Mouse (Mus musculus): ENCODE measurements at regions not wholly inside any gene's neighbourhood (a gene's known extent, or its start where the extent isn't known, plus 50 kb on each side); places are given as distances from the start of the nearest gene placed in this dataset.

DNA sequence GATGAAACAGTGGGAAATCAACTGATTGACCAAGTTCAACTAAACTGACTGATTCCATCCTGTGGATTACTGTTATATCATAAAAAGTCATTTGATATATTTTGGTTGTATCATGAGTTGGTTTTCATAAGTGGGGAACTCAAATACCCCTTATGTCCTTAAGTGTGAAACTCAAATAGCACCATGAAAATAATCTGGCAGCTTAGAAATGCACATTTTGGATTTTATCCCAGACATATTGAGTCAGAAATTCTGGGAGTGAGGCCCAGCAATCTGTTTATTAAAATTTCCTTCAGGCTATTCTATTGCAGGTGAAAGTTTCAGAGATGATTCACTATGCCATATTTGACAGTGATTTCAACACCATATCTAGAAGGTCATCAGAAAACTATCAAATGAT is 1573.7 kb downstream of the Pcdh9 start:
- peak; percentile 4 for DNase-seq (ENCODE audit: low spot score in 2 of 2)

GRCm38 (mm10) chr14:92303940-92304339 is 1586.5 kb downstream of the Pcdh9 start:
- no peak for DNase-seq (ENCODE audit: low spot score in 2 of 2)

DNA sequence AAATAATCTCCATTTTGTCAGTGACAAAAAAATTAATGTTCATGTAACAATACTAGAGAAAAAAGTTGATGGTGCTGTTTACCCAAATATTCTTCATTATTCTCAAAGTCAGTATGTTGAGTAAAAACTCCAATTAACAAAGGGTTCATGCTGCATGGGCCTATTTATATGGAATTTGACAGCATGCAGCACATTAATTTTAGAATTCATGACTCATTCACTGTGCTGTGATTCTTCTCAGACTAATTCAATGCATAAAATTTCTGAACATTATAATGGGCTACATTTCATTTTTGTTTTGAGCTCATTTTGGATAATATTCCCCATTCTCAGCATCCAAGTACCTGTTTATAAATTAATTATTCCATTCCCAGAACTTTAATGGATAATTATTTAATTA is 1619.3 kb downstream of the Pcdh9 start:
- no peak for DNase-seq (ENCODE audit: low spot score in 2 of 2)

DNA sequence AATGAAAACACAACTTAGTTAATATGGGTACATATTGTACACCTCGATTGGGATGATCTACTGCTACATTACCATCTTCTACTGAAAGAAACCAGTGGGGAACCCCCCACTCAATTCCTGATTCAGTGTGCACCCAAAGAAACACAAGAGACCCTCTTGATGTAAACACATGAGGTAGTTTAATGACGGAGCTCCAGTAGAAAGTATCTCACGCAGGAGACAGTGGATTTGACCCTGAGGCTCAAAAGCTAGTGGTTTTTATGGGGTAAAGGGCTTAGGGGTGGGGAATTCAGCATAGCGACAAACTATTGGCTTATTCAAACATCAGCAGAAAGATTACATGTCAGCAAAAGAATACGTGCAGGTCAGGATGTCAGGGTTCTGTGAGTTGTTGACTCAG is 1667.7 kb downstream of the Pcdh9 start:
- DNase-seq (ENCODE audit: low spot score in 2 of 2): no peak
